Mouse (Mus musculus) limb, embryonic 10.5 days (tissue): ENCODE measurements around the gene Catip. TPM values are rescaled to one million over a fixed set of nuclear protein-coding genes. Genes with fewer than 3 reads are reported as not detected.

Source experiments
- DNase-seq: peaks from one replicate; pipeline ENCODE4 v3.0.0-alpha.2; 2017; ENCODE audit warnings: low spot score
- H3K27ac ChIP-seq: fragments of 300-500 bp; sonication (generic); 2 replicates; pipeline ENCODE4 v1.5.1; 2016; ENCODE audit warnings: mild to moderate bottlenecking
- H3K27me3 ChIP-seq: fragments of 300-500 bp; sonication (generic); 2 replicates; pipeline ENCODE4 v1.6.1; 2016; ENCODE audit warnings: low read depth, mild to moderate bottlenecking; ENCODE audit not compliant: poor library complexity, severe bottlenecking
- H3K36me3 ChIP-seq: fragments of 300-500 bp; sonication (generic); 2 replicates; pipeline ENCODE4 v1.6.1; 2016; ENCODE audit warnings: mild to moderate bottlenecking, moderate library complexity
- H3K4me1 ChIP-seq: fragments of 300-500 bp; sonication (generic); 2 replicates; pipeline ENCODE4 v1.6.1; 2016
- H3K4me3 ChIP-seq: fragments of 300-500 bp; sonication (generic); 2 replicates; pipeline ENCODE4 v1.5.1; 2016; ENCODE audit warnings: mild to moderate bottlenecking, moderate library complexity
- H3K9me3 ChIP-seq: fragments of 300-500 bp; sonication (generic); replicated peaks from 2 replicates; pipeline ENCODE4 v1.6.1; 2016; ENCODE audit warnings: mild to moderate bottlenecking
- WGBS: fragments of 180-500 bp; shearing (Covaris S2); methylation state at CpG from one replicate; pipeline ENCODE4 v1.1.7; 2016; 5-methylcytosine and 5-hydroxymethylcytosine counted together
- microRNA counts: library from miRNA; unstranded; fragments of <30 nt; microRNA quantifications from one replicate; lab custom pipeline; 2017
- microRNA-seq: library from miRNA; unstranded; fragments of <30 nt; microRNA quantifications from one replicate; pipeline ENCODE4, GENCODE M21; 2017
- polyA plus RNA-seq: library from polyadenylated mRNA; unstranded; fragments of >200 nt; fragmentation: Nextera tagmentation; extraction: Ambion mirVana; gene quantifications from 2 replicates; pipeline ENCODE4 v1.2.1, GENCODE M21; 2016

The Catip gene
- polyA plus RNA-seq, 1 experiment from 2014 or later = 0.38 TPM

DNA sequence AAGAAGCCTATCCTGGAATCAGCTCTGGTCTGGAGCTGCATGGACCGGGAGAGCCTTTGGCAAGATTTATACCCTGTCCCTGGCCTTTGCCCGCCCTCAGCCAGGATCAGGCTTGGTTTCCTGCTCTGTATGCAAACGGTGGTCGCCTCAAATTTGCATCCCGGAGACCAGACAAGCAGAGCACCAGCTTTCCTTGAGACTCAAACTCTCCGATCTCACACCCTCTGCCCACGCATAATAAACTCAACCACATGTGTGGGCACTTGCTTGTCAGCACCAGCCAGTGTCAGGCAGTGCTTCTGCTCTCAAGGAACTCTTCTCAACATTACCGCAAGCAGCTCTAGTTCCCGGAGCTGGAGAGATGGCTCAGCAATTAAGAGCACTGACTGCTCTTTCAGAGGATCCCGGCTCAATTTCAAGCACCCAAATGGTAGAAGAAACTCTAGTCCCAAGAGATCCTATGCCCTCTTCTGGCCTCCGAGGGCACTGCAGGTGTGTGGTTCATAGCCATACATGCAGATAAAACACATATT is 36.1 kb downstream of the Catip start:
- peak overlapping the region; percentile 56 for H3K4me3 ChIP-seq
- peak overlapping the region; percentile 91 for H3K27ac ChIP-seq
- peaks cover 32% of the 10 kb centered on the region for H3K4me1 ChIP-seq
- H3K36me3 ChIP-seq = peaks cover 29% of the 10 kb centered on the region
- no peaks in the 10 kb centered on the region for H3K27me3 ChIP-seq
- peak; percentile 76 for DNase-seq
- no peaks in the 10 kb centered on the region for H3K9me3 ChIP-seq
- 5% methylated on average over 11 of the region's 11 CpGs for WGBS

DNA sequence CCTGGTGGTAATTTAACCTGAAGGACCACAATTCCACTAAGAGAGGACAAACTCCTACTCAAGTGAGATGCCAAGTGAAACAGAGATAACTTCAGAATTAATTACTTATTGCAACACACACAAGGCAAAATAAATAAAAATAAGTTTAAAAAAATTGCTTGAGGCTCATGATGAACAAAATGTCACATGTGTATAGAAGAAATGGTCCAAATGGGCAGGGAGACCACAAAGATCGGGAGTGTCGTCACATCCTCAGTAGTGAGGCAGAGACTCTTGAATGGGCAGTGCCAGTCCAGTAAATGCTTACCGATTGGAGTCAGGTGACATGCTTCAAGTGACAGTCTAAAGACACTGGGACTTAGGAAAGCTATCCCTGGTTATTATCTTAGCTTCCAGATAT is 38.6 kb downstream of the Catip start:
- no peak for DNase-seq
- Histone ChIP-seq H3K36me3 (peaks cover 4% of the 10 kb centered on the region), H3K4me3 (no peak overlapping the region), H3K27ac (no peak overlapping the region), H3K9me3 (no peaks in the 10 kb centered on the region), H3K27me3 (no peaks in the 10 kb centered on the region), H3K4me1 (peaks cover 22% of the 10 kb centered on the region)
- WGBS = 88% methylated on average over 3 of the region's 3 CpGs

DNA sequence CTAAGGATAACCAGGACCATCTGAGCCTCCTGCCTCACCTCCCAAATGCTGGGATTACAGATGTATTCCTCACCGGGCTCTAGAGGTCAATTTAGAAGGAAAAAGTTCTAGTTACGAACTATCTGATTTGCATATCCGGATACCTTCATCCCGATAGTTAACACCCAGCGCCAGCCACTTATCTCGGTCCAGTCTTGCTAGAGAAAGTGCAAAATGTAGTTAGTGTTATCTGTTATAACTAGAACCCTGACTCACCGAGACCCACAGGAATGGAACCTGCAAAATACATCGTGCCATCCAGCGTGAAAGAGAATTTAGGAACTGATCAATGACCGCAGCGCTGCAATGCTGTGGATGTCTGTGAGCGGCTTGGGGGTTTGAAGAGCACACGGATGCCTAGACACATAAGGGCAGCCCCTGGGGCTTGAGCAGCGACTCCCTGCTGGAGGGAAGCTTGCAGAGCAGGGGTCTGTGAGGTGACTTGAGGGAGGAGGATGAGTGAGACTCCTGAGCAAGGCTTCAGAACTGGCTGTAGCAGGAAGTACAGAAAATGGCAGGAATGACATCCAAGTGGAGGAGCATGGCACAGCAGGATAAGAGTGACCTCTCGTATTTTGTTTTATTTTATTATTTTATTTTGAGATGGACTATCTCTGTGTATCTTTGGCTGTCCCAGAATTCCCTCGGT is 39.3 kb downstream of the Catip start:
- DNase-seq = no peak
- Histone ChIP-seq H3K4me1 (peaks cover 22% of the 10 kb centered on the region), H3K4me3 (no peak overlapping the region), H3K27ac (no peak overlapping the region), H3K27me3 (no peaks in the 10 kb centered on the region), H3K9me3 (no peaks in the 10 kb centered on the region), H3K36me3 (no peaks in the 10 kb centered on the region)
- WGBS = 56% methylated on average over 16 of the region's 16 CpGs

DNA sequence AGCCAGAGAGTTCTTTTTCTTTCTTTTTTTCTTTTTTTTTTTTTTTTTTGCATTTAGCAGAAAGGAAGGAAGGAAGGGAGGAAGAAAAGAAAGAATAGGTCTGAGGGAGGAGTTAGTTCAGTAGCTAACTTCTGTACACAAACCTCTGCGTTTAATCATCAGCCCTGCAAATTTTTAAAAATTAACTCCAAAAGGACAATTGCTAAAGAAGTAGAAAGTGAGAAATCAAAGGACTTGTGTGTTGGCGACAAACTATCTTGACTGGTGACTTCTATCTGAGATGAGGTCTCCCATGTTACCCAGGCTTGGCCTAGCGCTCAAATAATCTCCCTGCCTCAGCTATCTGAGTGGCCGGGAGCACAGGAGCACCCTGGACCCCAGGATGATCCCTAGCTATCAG is 42.3 kb downstream of the Catip start:
- H3K4me3 ChIP-seq = no peak overlapping the region
- H3K27ac ChIP-seq = no peak overlapping the region
- H3K9me3 ChIP-seq = no peaks in the 10 kb centered on the region
- no peaks in the 10 kb centered on the region for H3K27me3 ChIP-seq
- no peaks in the 10 kb centered on the region for H3K36me3 ChIP-seq
- H3K4me1 ChIP-seq = peaks cover 20% of the 10 kb centered on the region
- WGBS = 92% methylated on average over 4 of the region's 4 CpGs
- no peak for DNase-seq

DNA sequence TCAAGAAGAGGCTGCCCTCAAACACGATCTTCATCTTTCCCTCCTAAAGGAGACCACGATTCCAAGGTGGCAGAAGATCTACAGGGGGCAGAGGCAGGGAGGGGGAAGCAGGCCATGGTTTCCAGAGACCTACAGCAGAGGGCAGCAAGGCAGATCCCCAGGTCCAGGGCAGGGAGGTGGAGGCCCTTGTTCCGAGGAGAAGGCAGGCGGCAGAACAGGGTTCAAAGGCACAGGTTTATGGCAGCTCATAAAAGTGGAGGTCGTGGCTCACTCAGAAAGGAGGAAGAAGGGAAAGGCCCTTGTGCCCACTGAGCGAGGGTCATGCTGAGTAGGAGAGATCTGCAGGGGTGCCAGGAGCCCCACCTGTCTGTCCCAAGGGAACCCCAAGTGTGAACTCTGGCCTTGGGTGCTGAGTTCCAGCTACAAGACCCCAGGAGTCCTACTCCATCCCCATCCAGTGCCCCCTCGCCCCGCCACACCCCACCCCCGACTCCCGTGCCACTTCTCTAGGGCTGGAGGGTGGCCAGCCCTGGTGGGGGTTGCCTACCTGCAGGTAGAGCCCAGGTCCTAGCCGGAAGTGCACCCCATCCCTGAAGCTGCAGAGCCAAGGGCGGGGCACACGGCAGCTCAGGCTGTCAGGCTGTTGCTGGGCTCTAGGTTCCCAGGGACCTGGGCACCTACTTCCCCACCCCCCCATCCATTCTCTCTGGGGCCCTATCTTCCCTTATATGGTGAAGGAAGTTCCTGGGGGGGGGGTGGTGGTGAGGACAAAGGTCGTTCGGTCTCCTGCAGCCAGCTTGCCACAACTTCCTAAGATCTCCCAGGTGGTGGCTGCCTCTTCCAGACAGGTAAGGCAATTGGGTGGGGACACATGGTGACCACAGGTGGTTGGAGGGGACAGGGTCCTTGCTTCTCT is 46.9 kb downstream of the Catip start, which contains the start of gene Vil1:
Vil1 (plus strand) TSS at position 788 of the 916 bp plus-strand sequence.
- WGBS = 37% methylated on average over 15 of the region's 15 CpGs
- Histone ChIP-seq H3K36me3 (no peaks in the 10 kb centered on the region), H3K4me1 (peaks cover 18% of the 10 kb centered on the region), H3K27me3 (no peaks in the 10 kb centered on the region), H3K27ac (peak within 1 kb of the TSS; percentile 73), H3K9me3 (no peaks in the 10 kb centered on the region), H3K4me3 (peak within 1 kb of the TSS; percentile 22)
- DNase-seq = no peak

DNA sequence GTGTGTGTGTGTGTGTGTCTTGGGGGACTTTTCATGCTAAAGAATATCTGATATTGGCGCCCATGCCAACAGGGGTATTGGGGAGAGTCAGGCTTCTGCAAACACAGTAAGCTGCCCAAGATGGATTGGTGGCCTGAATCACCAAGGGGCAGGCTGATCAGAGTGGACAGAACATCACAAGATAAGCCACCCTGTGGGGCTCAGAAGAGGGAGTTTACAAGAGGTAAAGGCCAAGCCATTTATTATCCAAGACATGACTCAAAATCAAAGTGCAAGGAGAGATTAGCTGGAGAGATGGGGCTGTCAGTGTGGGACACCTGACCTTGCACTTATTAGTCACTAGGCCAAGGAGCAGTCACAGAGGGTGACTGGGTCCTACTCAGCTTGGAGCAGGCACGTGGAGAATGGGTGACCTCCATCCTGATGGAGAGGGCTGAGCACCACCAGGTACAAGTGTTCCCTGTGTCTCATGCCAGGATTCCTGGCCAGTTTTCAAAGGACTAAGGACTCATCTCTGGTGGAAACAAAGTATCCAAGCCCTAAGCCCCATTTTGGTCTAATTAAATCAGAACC is 49.9 kb downstream of the Catip start:
- no peaks in the 10 kb centered on the region for H3K9me3 ChIP-seq
- WGBS = 73% methylated on average over 2 of the region's 2 CpGs
- DNase-seq = no peak
- H3K27ac ChIP-seq = no peak overlapping the region
- H3K4me3 ChIP-seq = no peak overlapping the region
- H3K36me3 ChIP-seq = no peaks in the 10 kb centered on the region
- peaks cover 30% of the 10 kb centered on the region for H3K4me1 ChIP-seq
- no peaks in the 10 kb centered on the region for H3K27me3 ChIP-seq

DNA sequence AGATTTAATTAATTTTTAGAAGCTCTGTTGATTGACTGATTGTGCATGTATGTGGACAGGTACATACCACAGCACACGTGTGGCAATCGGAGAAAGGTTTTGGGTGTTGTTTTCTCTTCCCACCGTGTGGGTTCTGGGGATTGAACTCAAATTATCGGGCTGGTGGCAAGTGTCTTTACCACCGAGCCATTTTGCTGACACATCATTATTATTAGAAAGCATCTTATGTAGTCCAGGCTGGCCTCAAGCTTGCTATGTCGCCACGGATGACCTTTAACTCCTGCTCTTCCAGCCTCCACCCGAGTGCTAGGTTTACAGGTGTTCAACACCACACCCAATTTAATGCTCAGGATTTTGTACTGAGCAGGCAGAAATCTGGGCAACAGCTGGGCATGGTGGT is 50.8 kb downstream of the Catip start:
- no peaks in the 10 kb centered on the region for H3K36me3 ChIP-seq
- WGBS = 82% methylated on average over 8 of the region's 8 CpGs
- H3K4me1 ChIP-seq = peaks cover 25% of the 10 kb centered on the region

DNA sequence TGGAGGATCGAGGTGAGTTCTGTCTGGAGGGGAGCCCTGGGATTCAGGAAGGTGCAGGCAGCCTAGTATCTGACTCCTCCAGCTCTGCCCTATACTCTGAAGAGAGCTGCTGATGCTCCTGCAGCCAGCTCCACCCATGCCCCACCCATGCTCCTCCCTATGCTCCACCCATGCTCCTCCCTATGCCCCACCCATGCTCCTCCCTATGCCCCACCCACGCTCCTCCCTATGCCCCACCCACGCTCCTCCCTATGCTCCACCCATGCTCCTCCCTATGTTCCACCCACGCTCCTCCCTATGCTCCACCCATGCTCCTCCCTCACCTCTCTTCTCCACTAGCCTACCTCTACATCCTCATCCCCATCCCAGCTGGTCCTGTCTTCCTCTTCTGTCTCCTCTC is 53.2 kb downstream of the Catip start:
- Histone ChIP-seq H3K27ac (no peak overlapping the region), H3K36me3 (no peaks in the 10 kb centered on the region), H3K4me3 (no peak overlapping the region), H3K4me1 (peaks cover 13% of the 10 kb centered on the region), H3K27me3 (no peaks in the 10 kb centered on the region), H3K9me3 (no peaks in the 10 kb centered on the region)
- peak; percentile 55 for DNase-seq
- WGBS = 35% methylated on average over 4 of the region's 4 CpGs

More for the DNA sequence above, 50.8 kb downstream of the Catip start:
- Histone ChIP-seq H3K4me3 (no peak overlapping the region), H3K27ac (no peak overlapping the region), H3K9me3 (no peaks in the 10 kb centered on the region), H3K27me3 (no peaks in the 10 kb centered on the region)
- DNase-seq = no peak

MicroRNAs encoded within 50 kb of the gene (microRNA counts, 519-probe panel; counts per million panel counts)
- microRNA mmu-miR-26b (lab: Ali Mortazavi, UCI) = 2,905 counts per million, percentile 74 among the panel's probes with 10 or more counts

Small RNA genes within 50 kb of the gene (microRNA-seq; reads per million reads assigned to microRNA genes)
- 19,663 reads per million, percentile 98 among the genes with 10 or more reads in this experiment for gene Mir26b

Other genes with a start within 250 kb of the Catip start
- 38.6 and 46.7 TPM in 2 replicates for gene Tns1, start 237.7 kb upstream of the Catip start, polyA plus RNA-seq
- 0.08 and 0.13 TPM in 2 replicates for gene Rufy4, start 236.6 kb upstream of the Catip start, polyA plus RNA-seq
- 0.06 and 0.19 TPM in 2 replicates for gene Cxcr2, start 208.1 kb upstream of the Catip start, polyA plus RNA-seq
- 0.10 TPM in 1 of 2 replicates, not detected in the other for gene Cxcr1, start 167.5 kb upstream of the Catip start, polyA plus RNA-seq
- 355 and 369 TPM in 2 replicates for gene Arpc2, start 126.0 kb upstream of the Catip start, polyA plus RNA-seq
- 0.26 TPM in 1 of 2 replicates, not detected in the other for gene Gpbar1, start 83.6 kb upstream of the Catip start, polyA plus RNA-seq
- 263 and 272 TPM in 2 replicates for gene Aamp, start 77.4 kb upstream of the Catip start, polyA plus RNA-seq
- 113 and 121 TPM in 2 replicates for gene Pnkd, start 77.2 kb upstream of the Catip start, polyA plus RNA-seq
- gene Tmbim1, start 56.5 kb upstream of the Catip start, polyA plus RNA-seq = 10.7 and 12.0 TPM in 2 replicates
- gene Slc11a1, start 13.1 kb downstream of the Catip start, polyA plus RNA-seq = 0.69 and 1.2 TPM in 2 replicates
- 50.5 and 61.4 TPM in 2 replicates for gene Ctdsp1, start 29.4 kb downstream of the Catip start, polyA plus RNA-seq
- gene Vil1, start 47.3 kb downstream of the Catip start, polyA plus RNA-seq = 0.23 and 0.31 TPM in 2 replicates
- gene Cnot9, start 143.9 kb downstream of the Catip start, polyA plus RNA-seq = 116 and 121 TPM in 2 replicates
- gene Plcd4, start 180.8 kb downstream of the Catip start, polyA plus RNA-seq = 0.08 and 0.95 TPM in 2 replicates
- gene Usp37, start 182.2 kb downstream of the Catip start, polyA plus RNA-seq = 45.5 and 50.3 TPM in 2 replicates
- 11.3 and 11.4 TPM in 2 replicates for gene Zfp142, start 226.1 kb downstream of the Catip start, polyA plus RNA-seq
- gene Bcs1l, start 226.2 kb downstream of the Catip start, polyA plus RNA-seq = 16.7 and 18.0 TPM in 2 replicates
- 36.3 and 41.6 TPM in 2 replicates for gene Rnf25, start 239.3 kb downstream of the Catip start, polyA plus RNA-seq
- gene Stk36, start 239.3 kb downstream of the Catip start, polyA plus RNA-seq = 10.5 and 11.8 TPM in 2 replicates